Mouse (Mus musculus) hindbrain, embryonic 11.5 days (tissue): Measurements from ENCODE around the gene Ppef1. TPM values are rescaled to one million over a fixed set of nuclear protein-coding genes. Genes with fewer than 3 reads are reported as not detected.

Experiments
- ATAC-seq: fragments of 200-750 bp; cut with Nextera tagmentation; 2 replicates; pipeline ENCODE4 v1.8.0; 2017; ENCODE audit warnings: mild to moderate bottlenecking, moderate TSS enrichment, moderate library complexity; ENCODE audit not compliant: low FRiP score
- DNase-seq: peaks from one replicate; pipeline ENCODE4 v3.0.0-alpha.2; 2015; ENCODE audit warnings: low spot score
- H3K27ac ChIP-seq: fragments of 300-500 bp; sonication (generic); 2 replicates; pipeline ENCODE4 v1.5.1; 2014; ENCODE audit warnings: mild to moderate bottlenecking, low read depth, low read length
- H3K27me3 ChIP-seq: fragments of 300-500 bp; sonication (generic); 2 replicates; pipeline ENCODE4 v1.6.1; 2014; ENCODE audit warnings: mild to moderate bottlenecking, low read length, moderate library complexity, mixed read lengths; ENCODE audit not compliant: control insufficient read depth, insufficient read depth
- H3K36me3 ChIP-seq: fragments of 300-500 bp; sonication (generic); 2 replicates; pipeline ENCODE4 v1.6.1; 2014; ENCODE audit warnings: mild to moderate bottlenecking, low read length, moderate library complexity, mixed read lengths; ENCODE audit not compliant: control insufficient read depth, insufficient read depth
- H3K4me1 ChIP-seq: fragments of 300-500 bp; sonication (generic); replicated peaks from 2 replicates; pipeline ENCODE4 v1.6.1; 2014; ENCODE audit warnings: low read length, mixed read lengths; ENCODE audit not compliant: control insufficient read depth, insufficient read depth
- H3K4me2 ChIP-seq: fragments of 300-500 bp; sonication (generic); replicated peaks from 2 replicates; pipeline ENCODE4 v1.6.1; 2014; ENCODE audit warnings: mild to moderate bottlenecking, low read depth, low read length
- H3K4me3 ChIP-seq: fragments of 300-500 bp; sonication (generic); 2 replicates; pipeline ENCODE4 v1.5.1; 2014; ENCODE audit warnings: low read depth, low read length
- H3K9ac ChIP-seq: fragments of 300-500 bp; sonication (generic); 2 replicates; pipeline ENCODE4 v1.6.1; 2014; ENCODE audit warnings: low read depth, low read length
- H3K9me3 ChIP-seq: fragments of 300-500 bp; sonication (generic); 2 replicates; pipeline ENCODE4 v1.6.1; 2016; ENCODE audit warnings: low read length; ENCODE audit not compliant: control insufficient read depth
- WGBS: fragments of 180-500 bp; shearing (Covaris S2); extraction: QIAGEN DNeasy Blood & Tissue Kit; methylation state at CpG from one replicate; pipeline ENCODE4 v1.1.7; 2014; 5-methylcytosine and 5-hydroxymethylcytosine counted together
- polyA plus RNA-seq: library from polyadenylated mRNA; unstranded; fragments of >200 nt; fragmentation: Nextera tagmentation; extraction: Ambion mirVana; gene quantifications from 2 replicates; pipeline ENCODE4 v1.2.1, GENCODE M21; 2014

The Ppef1 gene
- polyA plus RNA-seq, 1 experiment from 2014 or later, result not detected

DNA sequence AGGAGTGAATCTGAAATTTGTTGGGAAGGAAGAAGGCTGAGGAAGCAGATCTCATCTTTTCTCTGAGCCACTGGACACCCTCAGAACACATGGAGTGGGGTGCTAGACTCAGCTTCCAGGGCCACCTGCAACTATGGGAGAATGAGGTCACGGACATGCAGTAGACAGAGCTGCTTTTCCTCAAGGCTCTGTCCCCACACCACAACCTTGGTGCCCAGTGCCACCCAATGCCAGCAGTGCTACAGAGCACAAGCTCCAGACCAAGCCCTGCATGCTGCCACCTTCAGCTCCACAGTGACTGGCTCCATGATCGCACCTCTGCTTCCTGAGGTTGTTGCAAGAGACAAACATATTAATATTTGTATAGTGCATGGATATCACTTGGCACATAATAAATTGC, 132.2 kb downstream of the Ppef1 start:
- WGBS, result 80% methylated on average over 2 of the region's 2 CpGs

DNA sequence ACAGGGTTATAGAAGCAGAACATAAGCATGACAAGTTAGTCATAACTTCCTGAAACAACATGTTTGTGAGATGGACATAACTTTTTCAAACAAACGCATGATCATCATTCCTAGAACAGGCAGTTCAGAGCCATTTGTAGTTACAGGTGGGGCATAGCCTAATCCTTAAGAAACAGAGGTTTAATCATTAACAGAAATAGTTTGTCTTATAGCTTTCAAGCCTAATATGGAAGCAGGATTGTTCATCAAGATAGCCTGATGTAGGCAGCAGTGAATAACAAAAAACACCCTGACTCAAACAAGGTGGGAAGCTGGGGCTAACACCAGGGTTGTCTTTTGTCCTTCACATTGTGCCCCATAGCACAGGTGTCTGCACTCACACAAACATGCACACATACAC, 132.8 kb downstream of the Ppef1 start:
- Histone ChIP-seq H3K4me2 (no peak overlapping the region), H3K9me3 (no peaks in the 10 kb centered on the region), H3K27me3 (0 out of 2 replicates have a peak, but pooled peaks cover 6% of the 10 kb centered on the region), H3K4me3 (no peak overlapping the region), H3K9ac (no peak overlapping the region), H3K36me3 (no peaks in the 10 kb centered on the region), H3K27ac (no peak overlapping the region), H3K4me1 (no peaks in the 10 kb centered on the region)
- DNase-seq (no peak), ATAC-seq (no peak)
- 94% methylated on average over 1 of the region's 1 CpGs for WGBS

More for the DNA sequence above, 132.2 kb downstream of the Ppef1 start:
- H3K9ac ChIP-seq, result no peak overlapping the region
- H3K4me2 ChIP-seq, result no peak overlapping the region
- no peak for DNase-seq
- H3K9me3 ChIP-seq, result no peaks in the 10 kb centered on the region
- H3K4me3 ChIP-seq, result no peak overlapping the region
- 0 out of 2 replicates have a peak, but pooled peaks cover 6% of the 10 kb centered on the region for H3K27me3 ChIP-seq
- H3K4me1 ChIP-seq, result no peaks in the 10 kb centered on the region
- no peaks in the 10 kb centered on the region for H3K36me3 ChIP-seq
- no peak for ATAC-seq
- no peak overlapping the region for H3K27ac ChIP-seq

DNA sequence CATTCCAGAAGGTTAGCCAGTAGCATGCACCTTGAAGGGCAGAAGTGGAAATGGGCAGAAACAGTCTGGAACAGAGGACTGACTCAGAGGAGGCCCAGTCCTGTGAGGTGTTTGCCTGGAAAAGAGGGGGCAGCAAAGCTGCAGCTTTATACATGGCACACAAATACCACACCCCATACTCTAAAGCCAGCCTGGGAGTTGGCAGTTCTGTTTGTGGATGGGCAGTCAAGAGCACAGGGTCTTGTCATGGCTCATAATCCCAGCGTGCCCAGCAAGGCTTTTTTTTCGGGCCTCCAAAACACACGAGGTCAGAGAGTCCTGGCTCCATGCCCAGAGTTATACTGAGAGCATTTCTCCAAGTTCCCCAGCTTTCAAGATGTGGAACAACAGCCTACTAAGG, 134.5 kb downstream of the Ppef1 start:
- 85% methylated on average over 3 of the region's 3 CpGs for WGBS
- H3K4me3 ChIP-seq, result no peak overlapping the region
- no peaks in the 10 kb centered on the region for H3K4me1 ChIP-seq
- DNase-seq, result no peak
- ATAC-seq, result no peak
- no peak overlapping the region for H3K4me2 ChIP-seq
- no peaks in the 10 kb centered on the region for H3K9me3 ChIP-seq
- no peak overlapping the region for H3K9ac ChIP-seq
- H3K36me3 ChIP-seq, result no peaks in the 10 kb centered on the region
- H3K27ac ChIP-seq, result no peak overlapping the region
- 0 out of 2 replicates have a peak, but pooled peaks cover 6% of the 10 kb centered on the region for H3K27me3 ChIP-seq

DNA sequence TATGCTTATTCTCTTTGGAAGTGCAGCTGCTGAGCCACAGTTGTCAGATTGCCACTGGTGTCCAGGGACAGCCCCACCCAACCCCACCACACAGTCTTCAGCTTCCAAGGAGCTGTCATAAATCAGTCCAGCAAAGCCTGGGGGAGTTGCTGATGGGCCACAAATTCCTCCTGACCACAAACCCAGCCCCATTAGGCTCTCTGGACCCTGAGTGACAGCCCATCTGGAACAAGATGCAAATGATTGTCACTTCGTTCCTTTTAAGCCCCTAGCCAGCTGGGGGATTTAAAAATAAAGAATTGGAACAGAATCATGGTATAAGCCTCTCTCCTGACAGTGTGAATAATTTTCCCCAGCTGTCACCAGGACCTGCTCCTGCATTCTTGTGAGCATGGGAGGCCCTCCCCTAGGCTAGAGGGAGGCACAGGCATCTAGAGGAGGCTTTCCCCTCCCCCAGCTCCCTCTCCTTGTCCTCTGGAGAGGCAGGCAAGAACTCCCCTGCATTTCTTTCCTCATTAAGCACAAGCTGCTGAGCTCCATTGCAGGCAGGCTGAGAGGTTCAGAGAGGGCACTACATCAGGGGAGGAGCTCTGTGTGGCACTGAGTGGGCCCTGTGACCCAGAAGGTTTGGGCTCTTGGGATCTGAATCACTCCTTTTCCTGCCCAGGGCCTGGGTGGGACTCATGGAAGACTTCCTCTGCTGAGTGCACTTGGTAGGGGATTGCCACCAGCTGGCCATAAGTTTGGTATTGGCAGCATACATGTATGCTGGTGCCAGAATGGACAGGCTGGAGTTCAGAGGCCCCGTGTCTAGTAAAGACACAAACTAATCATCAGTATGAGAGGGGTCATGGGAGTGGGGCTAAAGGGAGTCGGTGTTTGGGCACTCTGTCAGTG, 136.8 kb downstream of the Ppef1 start:
- H3K4me2 ChIP-seq, result no peak overlapping the region
- H3K9me3 ChIP-seq, result no peaks in the 10 kb centered on the region
- DNase-seq (peak; percentile 51), ATAC-seq (peak; percentile 91)
- H3K4me1 ChIP-seq, result no peaks in the 10 kb centered on the region
- 0 out of 2 replicates have a peak, but pooled peaks cover 6% of the 10 kb centered on the region for H3K27me3 ChIP-seq
- no peaks in the 10 kb centered on the region for H3K36me3 ChIP-seq
- H3K4me3 ChIP-seq, result no peak overlapping the region
- no peak overlapping the region for H3K9ac ChIP-seq
- peak overlapping the region; percentile 58 for H3K27ac ChIP-seq
- WGBS, result 49% methylated on average over 3 of the region's 3 CpGs

DNA sequence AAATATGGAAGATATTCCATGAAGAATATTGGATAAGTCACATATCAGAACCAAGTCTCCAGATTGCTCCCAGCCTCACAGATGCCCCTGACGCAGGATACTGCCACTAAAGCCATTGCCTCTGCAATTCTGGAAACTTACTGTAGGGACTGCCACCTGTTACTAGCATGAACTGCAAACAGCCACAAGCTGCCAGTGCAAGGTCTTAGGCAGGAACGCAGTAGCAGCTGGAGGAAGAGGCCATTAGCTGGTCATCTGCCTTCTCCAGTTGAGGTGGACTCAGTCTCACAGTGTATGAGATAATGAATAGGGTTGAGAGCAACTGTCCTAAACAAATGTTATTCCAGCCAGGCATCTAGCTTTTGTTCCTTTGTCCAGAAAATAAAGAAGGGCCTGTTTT, 137.5 kb downstream of the Ppef1 start:
- 86% methylated on average over 2 of the region's 2 CpGs for WGBS
- Histone ChIP-seq H3K36me3 (no peaks in the 10 kb centered on the region), H3K27ac (peak overlapping the region; percentile 58), H3K4me2 (no peak overlapping the region), H3K9ac (no peak overlapping the region), H3K9me3 (no peaks in the 10 kb centered on the region), H3K4me1 (no peaks in the 10 kb centered on the region), H3K27me3 (0 out of 2 replicates have a peak, but pooled peaks cover 6% of the 10 kb centered on the region), H3K4me3 (no peak overlapping the region)
- DNase-seq (no peak), ATAC-seq (no peak)

DNA sequence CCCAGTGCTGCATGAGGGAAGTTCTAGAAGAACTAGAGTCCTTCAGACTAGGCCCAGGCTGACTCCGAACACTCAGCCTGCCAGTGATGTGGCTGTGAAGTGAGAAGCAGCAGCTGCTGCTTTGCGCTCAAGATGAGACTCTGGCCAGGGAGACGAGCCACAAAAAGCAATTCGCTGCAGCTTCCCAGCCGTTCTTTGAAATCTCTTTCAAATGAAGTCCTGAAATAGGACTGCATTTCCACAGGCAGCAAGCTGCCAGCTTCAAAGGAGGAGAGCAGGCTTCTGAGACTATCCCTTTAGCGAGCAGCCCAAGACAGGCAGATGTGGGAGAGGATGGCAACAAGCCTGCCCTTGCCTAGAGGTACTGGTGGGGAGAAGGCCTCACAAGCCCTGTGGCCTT, 142.6 kb downstream of the Ppef1 start:
- DNase-seq (no peak), ATAC-seq (no peak)
- Histone ChIP-seq H3K27me3 (no peaks in the 10 kb centered on the region; the same call in 1 of the 2 replicates), H3K4me1 (no peaks in the 10 kb centered on the region), H3K27ac (no peak overlapping the region), H3K9me3 (no peaks in the 10 kb centered on the region), H3K4me3 (no peak overlapping the region), H3K4me2 (no peak overlapping the region), H3K36me3 (no peaks in the 10 kb centered on the region), H3K9ac (no peak overlapping the region)
- WGBS, result 87% methylated on average over 6 of the region's 6 CpGs

DNA sequence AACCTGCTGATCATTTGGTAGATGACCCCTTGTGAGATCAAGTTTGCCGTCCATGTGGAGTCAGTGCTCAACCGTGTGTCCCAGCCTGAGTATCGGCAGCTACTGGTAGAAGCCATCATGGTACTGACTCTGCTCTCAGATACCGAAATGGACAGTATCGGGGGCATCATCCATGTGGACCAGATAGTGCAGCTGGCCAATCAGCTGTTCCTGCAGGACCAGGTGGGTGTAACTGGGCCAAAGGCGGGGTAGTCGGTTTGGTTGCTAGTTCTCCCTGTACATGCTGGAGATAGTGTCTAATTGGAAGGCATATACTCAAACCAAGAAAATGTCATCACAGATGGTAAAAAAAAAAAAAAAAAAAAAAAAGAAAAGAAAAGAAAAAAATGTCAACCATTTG, 145.4 kb downstream of the Ppef1 start:
- H3K4me3 ChIP-seq, result no peak overlapping the region
- 97% methylated on average over 7 of the region's 7 CpGs for WGBS
- no peak for ATAC-seq
- H3K36me3 ChIP-seq, result no peaks in the 10 kb centered on the region
- H3K27me3 ChIP-seq, result no peaks in the 10 kb centered on the region; the same call in 1 of the 2 replicates
- H3K4me2 ChIP-seq, result no peak overlapping the region
- H3K9ac ChIP-seq, result no peak overlapping the region
- DNase-seq, result no peak
- H3K4me1 ChIP-seq, result no peaks in the 10 kb centered on the region
- no peaks in the 10 kb centered on the region for H3K9me3 ChIP-seq
- H3K27ac ChIP-seq, result no peak overlapping the region

DNA sequence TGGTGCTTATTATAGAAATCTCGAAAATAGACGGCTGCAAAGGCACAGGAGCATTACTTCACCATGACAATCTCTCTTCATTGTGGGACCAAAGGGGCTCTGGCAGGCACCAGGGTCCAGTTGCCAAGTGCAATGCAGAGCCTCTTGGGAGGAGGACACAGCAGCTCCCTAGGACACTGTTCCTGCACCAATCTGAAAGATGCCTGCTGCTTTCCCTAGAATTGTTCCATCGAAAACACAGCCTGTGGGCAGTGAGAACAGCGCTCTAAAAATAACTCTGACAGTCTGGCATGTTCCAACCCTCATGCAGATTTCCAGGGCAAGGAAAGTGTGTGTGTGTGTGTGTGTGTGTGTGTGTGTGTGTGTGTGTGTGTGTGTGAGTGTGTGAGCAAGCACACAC, 147.0 kb downstream of the Ppef1 start:
- Histone ChIP-seq H3K36me3 (no peaks in the 10 kb centered on the region), H3K4me3 (no peak overlapping the region), H3K4me1 (no peaks in the 10 kb centered on the region), H3K27ac (no peak overlapping the region), H3K4me2 (no peak overlapping the region), H3K27me3 (peaks cover 3% of the 10 kb centered on the region), H3K9me3 (no peaks in the 10 kb centered on the region), H3K9ac (no peak overlapping the region)
- DNase-seq, result no peak
- 93% methylated on average over 4 of the region's 4 CpGs for WGBS
- no peak for ATAC-seq

DNA sequence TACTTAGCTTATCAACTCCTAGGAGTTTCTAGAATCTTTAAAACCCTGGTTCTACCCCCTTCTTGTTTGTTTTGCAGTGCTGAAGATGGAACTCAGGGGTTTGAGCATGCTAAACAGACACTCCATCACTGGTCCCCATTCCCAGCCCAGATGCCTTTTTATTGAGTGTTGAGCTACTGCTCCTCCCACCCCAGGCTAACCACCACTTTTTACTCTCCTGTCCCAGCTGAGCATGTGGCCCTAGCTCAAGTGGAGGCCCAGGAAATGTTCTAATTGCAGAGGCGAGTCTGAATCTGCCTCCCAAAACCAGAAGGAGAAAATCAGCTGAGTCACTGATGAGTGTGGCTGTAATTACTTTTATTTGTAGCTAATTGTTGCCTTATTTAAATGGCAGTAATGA, 150.5 kb downstream of the Ppef1 start:
- Histone ChIP-seq H3K27me3 (peaks cover 3% of the 10 kb centered on the region; the same call in 1 of the 2 replicates), H3K9me3 (no peaks in the 10 kb centered on the region), H3K9ac (no peak overlapping the region), H3K36me3 (no peaks in the 10 kb centered on the region), H3K4me2 (no peak overlapping the region), H3K4me1 (no peaks in the 10 kb centered on the region), H3K4me3 (no peak overlapping the region), H3K27ac (no peak overlapping the region)
- DNase-seq, result no peak
- no peak for ATAC-seq
- 69% methylated on average over 1 of the region's 1 CpGs for WGBS
